Mouse (Mus musculus) MEL (cell line): ENCODE measurements at regions not wholly inside any gene's neighbourhood (a gene's known extent, or its start where the extent isn't known, plus 50 kb on each side); places are given as distances from the start of the nearest gene placed in this dataset.

Experiments used
- DNase-seq: peaks from one replicate; pipeline ENCODE4 v3.0.0; 2011; ENCODE audit warnings: low read depth, low spot score
- H3K27ac ChIP-seq: 2 replicates; pipeline ENCODE4 v1.5.1; 2012; ENCODE audit warnings: low read depth, mild to moderate bottlenecking, control low read depth, low read length, moderate library complexity; ENCODE audit not compliant: control insufficient read depth
- H3K27me3 ChIP-seq, 2 experiments: fragments of 150-350 bp in 1 of 2; sonication (generic) in 1 of 2; 2 replicates each; pipeline ENCODE4 v1.6.1; 2012; ENCODE audit warnings: low read length in 2 of 2, mild to moderate bottlenecking in 2 of 2, improper control_type of control experiment in 1 of 2, moderate library complexity in 1 of 2; ENCODE audit not compliant: insufficient read depth in 2 of 2, control insufficient read depth in 1 of 2
- H3K36me3 ChIP-seq, 2 experiments: 2 replicates each; pipeline ENCODE4 v1.6.1; 2012 to 2014; ENCODE audit warnings: low read length in 2 of 2, improper control_type of control experiment in 1 of 2, inconsistent platforms in 1 of 2, mild to moderate bottlenecking in 1 of 2; ENCODE audit not compliant: insufficient read depth in 2 of 2, control insufficient read depth in 1 of 2
- H3K4me1 ChIP-seq, 2 experiments: fragments of 150-350 bp in 1 of 2; sonication (generic) in 1 of 2; 2 replicates each; pipeline ENCODE4 v1.6.1; 2012; ENCODE audit warnings: low read length in 2 of 2, improper control_type of control experiment in 1 of 2, mild to moderate bottlenecking in 1 of 2; ENCODE audit not compliant: insufficient read depth in 2 of 2, control insufficient read depth in 1 of 2
- H3K4me3 ChIP-seq, 2 experiments: fragments of 150-350 bp in 1 of 2; sonication (generic) in 1 of 2; 2 replicates each; pipeline ENCODE4 v1.5.1; 2012; ENCODE audit warnings: low read depth in 2 of 2, low read length in 2 of 2, mild to moderate bottlenecking in 2 of 2, moderate library complexity in 2 of 2, control low read depth in 1 of 2, improper control_type of control experiment in 1 of 2; ENCODE audit not compliant: control insufficient read depth in 1 of 2, insufficient read depth in 1 of 2
- H3K79me2 ChIP-seq: 2 replicates; pipeline ENCODE4 v1.6.1; 2012; ENCODE audit warnings: mild to moderate bottlenecking, low read length, moderate library complexity; ENCODE audit not compliant: control insufficient read depth, poor library complexity, insufficient read depth
- H3K9ac ChIP-seq: 2 replicates; pipeline ENCODE4 v1.6.1; 2012; ENCODE audit warnings: low read depth, mild to moderate bottlenecking, control low read depth, low read length, moderate library complexity; ENCODE audit not compliant: control insufficient read depth, poor library complexity, severe bottlenecking
- H3K9me3 ChIP-seq: fragments of 150-350 bp; sonication (generic); replicated peaks from 2 replicates; pipeline ENCODE4 v1.6.1; 2012; ENCODE audit warnings: mild to moderate bottlenecking, low read length, improper control_type of control experiment, moderate library complexity; ENCODE audit not compliant: insufficient read depth
- ELF1 ChIP-seq: IDR thresholded peaks from 2 replicates; pipeline ENCODE4 v1.6.1; 2014; ENCODE audit warnings: low read depth, mild to moderate bottlenecking, inconsistent platforms, low read length, improper control_type of control experiment, moderate library complexity
- EP300 ChIP-seq, 2 experiments: IDR thresholded peaks; 2 replicates each; pipeline ENCODE4 v1.6.1; 2011; ENCODE audit warnings: improper control_type of control experiment in 2 of 2, low read length in 2 of 2, low read depth in 1 of 2, mild to moderate bottlenecking in 1 of 2
- ETS1 ChIP-seq: IDR thresholded peaks from 2 replicates; pipeline ENCODE4 v1.6.1; 2012; ENCODE audit warnings: low read depth, mild to moderate bottlenecking, inconsistent platforms, low read length, improper control_type of control experiment, moderate library complexity
- GATA1 ChIP-seq: IDR thresholded peaks from 2 replicates; pipeline ENCODE4 v1.6.1; 2011; ENCODE audit warnings: low read depth, low read length, improper control_type of control experiment
- HCFC1 ChIP-seq: IDR thresholded peaks from 2 replicates; pipeline ENCODE4 v1.6.1; 2012; ENCODE audit warnings: low read depth, mild to moderate bottlenecking, inconsistent platforms, low read length, improper control_type of control experiment, moderate library complexity
- JUND ChIP-seq: IDR thresholded peaks from 2 replicates; pipeline ENCODE4 v1.6.1; 2011; ENCODE audit warnings: low read depth, mild to moderate bottlenecking, improper control_type of control experiment, low read length
- MAX ChIP-seq: IDR thresholded peaks from 2 replicates; pipeline ENCODE4 v1.6.1; 2011; ENCODE audit warnings: low read length, improper control_type of control experiment
- MYC ChIP-seq: IDR thresholded peaks from 2 replicates; pipeline ENCODE4 v1.6.1; 2011; ENCODE audit warnings: low read depth, mild to moderate bottlenecking, low read length, improper control_type of control experiment, moderate library complexity
- NRF1 ChIP-seq: IDR thresholded peaks from 2 replicates; pipeline ENCODE4 v1.6.1; 2014; ENCODE audit warnings: low read depth, mild to moderate bottlenecking, inconsistent platforms, low read length, improper control_type of control experiment, moderate library complexity; ENCODE audit not compliant: poor library complexity, insufficient read depth, severe bottlenecking
- POLR2AphosphoS2 ChIP-seq: IDR thresholded peaks from 2 replicates; pipeline ENCODE4 v1.6.1; 2011; ENCODE audit warnings: low read length, improper control_type of control experiment
- RAD21 ChIP-seq: IDR thresholded peaks from 2 replicates; pipeline ENCODE4 v1.6.1; 2011; ENCODE audit warnings: mild to moderate bottlenecking, low read depth, low read length, improper control_type of control experiment
- RCOR1 ChIP-seq: IDR thresholded peaks from 2 replicates; pipeline ENCODE4 v1.6.1; 2012; ENCODE audit warnings: low read depth, mild to moderate bottlenecking, inconsistent platforms, low read length, improper control_type of control experiment
- TBP ChIP-seq: IDR thresholded peaks from 2 replicates; pipeline ENCODE4 v1.8.0; 2011; ENCODE audit warnings: low read depth, low read length, improper control_type of control experiment
- TCF12 ChIP-seq: IDR thresholded peaks from 2 replicates; pipeline ENCODE4 v1.6.1; 2014; ENCODE audit warnings: low read depth, mild to moderate bottlenecking, inconsistent platforms, low read length, improper control_type of control experiment, moderate library complexity
- USF1 ChIP-seq: IDR thresholded peaks from 2 replicates; pipeline ENCODE4 v1.6.1; 2014; ENCODE audit warnings: low read depth, mild to moderate bottlenecking, inconsistent platforms, low read length, improper control_type of control experiment, moderate library complexity
- USF2 ChIP-seq, 2 experiments: IDR thresholded peaks; 2 replicates each; pipeline ENCODE4 v1.6.1; 2011 to 2012; ENCODE audit warnings: improper control_type of control experiment in 2 of 2, low read length in 2 of 2, borderline replicate concordance in 1 of 2, inconsistent platforms in 1 of 2, low read depth in 1 of 2, mild to moderate bottlenecking in 1 of 2; ENCODE audit not compliant: insufficient read depth in 1 of 2
- ZC3H11A ChIP-seq: IDR thresholded peaks from 2 replicates; pipeline ENCODE4 v1.6.1; 2012; ENCODE audit warnings: low read depth, mild to moderate bottlenecking, inconsistent platforms, low read length, improper control_type of control experiment
- ZKSCAN1 ChIP-seq: IDR thresholded peaks from 2 replicates; pipeline ENCODE4 v1.6.1; 2012; ENCODE audit warnings: low read depth, mild to moderate bottlenecking, inconsistent platforms, low read length, improper control_type of control experiment, moderate library complexity
- ZMIZ1 ChIP-seq: IDR thresholded peaks from 2 replicates; pipeline ENCODE4 v1.6.1; 2012; ENCODE audit warnings: low read depth, mild to moderate bottlenecking, inconsistent platforms, low read length, improper control_type of control experiment, moderate library complexity

GRCm38 (mm10) chr12:32719203-32719602, 100.1 kb upstream of the Nampt start:
- Histone ChIP-seq H3K9me3 (no peaks in the 10 kb centered on the region), H3K36me3 (no peaks in the 10 kb centered on the region), H3K27ac (no peak overlapping the region), H3K4me1 (no peaks in the 10 kb centered on the region), H3K9ac (no peak overlapping the region), H3K4me3 (no peak overlapping the region), H3K27me3 (peaks cover 0 to 3% of the 10 kb centered on the region in 2 experiments; a peak in 1 of 4 replicates), H3K79me2 (no peaks in the 10 kb centered on the region)
- no peak for DNase-seq
- TF ChIP-seq NRF1 (no peak), GATA1 (no peak), ZKSCAN1 (no peak), HCFC1 (no peak), ZMIZ1 (no peak), TBP (no peak), USF2 (IDR thresholded peaks at IDR 0.05; ENCODE audit: borderline replicate concordance in 1 of 2, insufficient read depth in 1 of 2, low read depth in 1 of 2, low read length in 2 of 2) (no peak), EP300 (IDR thresholded peaks at IDR 0.05; ENCODE audit: low read depth in 1 of 2, low read length in 2 of 2) (no peak), ETS1 (no peak), RCOR1 (no peak), ELF1 (no peak)

GRCm38 (mm10) chr12:32724451-32725188, 94.7 kb upstream of the Nampt start:
- TF ChIP-seq MYC (no peak), ZC3H11A (no peak), HCFC1 (no peak), POLR2AphosphoS2 (no peak), RAD21 (no peak), ZMIZ1 (no peak), MAX (no peak), ETS1 (no peak), TCF12 (no peak), JUND (no peak), USF1 (no peak), USF2 (IDR thresholded peaks at IDR 0.05; ENCODE audit: borderline replicate concordance in 1 of 2, insufficient read depth in 1 of 2, low read depth in 1 of 2, low read length in 2 of 2) (no peak)
- TF ChIP-seq, all 39 proteins: peak for 0
- H3K27ac ChIP-seq, result no peak overlapping the region
- no peak overlapping the region for H3K4me3 ChIP-seq
- no peaks in the 10 kb centered on the region for H3K36me3 ChIP-seq
- H3K79me2 ChIP-seq, result no peaks in the 10 kb centered on the region
- no peak overlapping the region for H3K9ac ChIP-seq
- H3K4me1 ChIP-seq, result no peaks in the 10 kb centered on the region
- H3K27me3 ChIP-seq, result no peaks in the 10 kb centered on the region; a peak in 1 of 4 replicates
- no peak for DNase-seq
- H3K9me3 ChIP-seq, result no peaks in the 10 kb centered on the region
